Mouse (Mus musculus) small intestine, adult 2 months (tissue): ENCODE results near the gene Parp14.

Source experiments
- CTCF ChIP-seq: fragments of 200-500 bp; IDR thresholded peaks from 2 replicates; pipeline ENCODE4 v1.5.1; 2012; ENCODE audit warnings: low read depth, mild to moderate bottlenecking, control low read depth, inconsistent platforms, low read length, moderate library complexity, mixed read lengths; ENCODE audit not compliant: insufficient replicate concordance, insufficient read length; ENCODE audit errors: extremely low read depth
- POLR2A ChIP-seq: fragments of 200-500 bp; IDR thresholded peaks from 2 replicates; pipeline ENCODE4 v1.6.1; 2012; ENCODE audit warnings: low read depth, mild to moderate bottlenecking, control low read depth, inconsistent platforms, low read length, moderate library complexity

- TF ChIP-seq POLR2A (peak; percentile 86), CTCF (no peak)
Observed at GRCm38 (mm10) chr16:35871048-35871851, at the start of gene Parp14.
